Mouse (Mus musculus) urinary bladder, adult 18-20 months (tissue): ENCODE measurements around the gene Aym1.
"Not testable (repeated sequence)": the region's sequence is repeated elsewhere in the genome, so short reads cannot be mapped to it uniquely, and the experiment has no call there.

ENCODE experiments used
- DNase-seq, 2 experiments: peaks; one replicate each; pipeline ENCODE4 v3.0.0; 2022; ENCODE audit warnings: low spot score in 2 of 2, mixed read lengths in 2 of 2

The Aym1 gene

DNA sequence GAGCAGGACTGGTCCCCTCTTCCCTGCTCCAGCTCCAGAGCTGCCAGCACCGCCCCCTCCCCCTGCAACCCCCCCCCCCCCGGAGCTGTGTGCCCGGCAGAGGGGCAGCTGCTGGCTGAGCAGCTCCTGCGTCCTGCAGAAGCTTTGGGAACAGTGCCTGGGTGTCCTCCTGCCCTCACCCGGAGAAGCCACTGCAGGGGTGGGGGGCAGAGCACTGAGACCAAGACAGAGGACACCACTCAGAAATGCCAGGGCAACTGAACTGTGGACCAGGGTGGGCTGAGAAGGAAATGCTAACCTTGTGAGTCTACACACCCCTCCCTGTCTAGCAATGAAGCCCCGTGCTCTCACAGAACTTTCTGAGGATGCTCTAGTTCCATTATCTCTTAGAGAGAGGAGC lies at the start of gene Aym1:
TSS of gene Aym1 (plus strand) at position 109 of the 400 bp plus-strand sequence.
- DNase-seq: no peak

GRCm38 (mm10) chr5:113309491-113310376 lies 47.4 kb upstream of the Aym1 start:
- no peak for DNase-seq

DNA sequence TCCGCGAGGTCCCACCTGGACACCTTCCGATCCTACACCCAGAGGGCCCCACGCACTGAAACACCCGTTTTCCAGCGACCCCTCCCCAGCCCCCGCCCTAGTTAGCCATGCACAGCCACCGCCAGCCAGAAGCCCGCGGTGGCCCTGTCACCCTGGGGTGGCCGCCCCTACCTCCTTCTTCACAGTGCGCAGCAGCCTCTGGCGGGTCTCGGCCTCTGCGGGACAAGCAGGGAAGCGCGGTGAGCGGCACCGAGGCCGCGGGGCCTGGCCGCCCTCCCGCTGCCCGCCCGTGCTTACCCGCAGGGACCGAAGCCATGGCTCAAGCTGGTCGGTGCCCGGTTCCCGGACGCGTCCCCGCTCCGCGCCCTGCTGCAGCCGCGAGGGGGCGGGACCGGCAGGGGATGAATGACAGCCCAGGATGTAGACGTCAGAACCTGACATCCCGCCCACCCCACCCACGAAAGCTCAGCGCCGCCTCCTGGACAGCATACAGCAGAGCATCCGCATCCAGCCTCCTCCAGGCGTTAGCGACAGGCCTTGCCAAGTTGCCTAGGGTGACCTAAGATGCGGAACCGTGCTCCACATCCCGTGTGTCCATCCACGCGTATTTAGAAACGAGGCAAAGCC lies 46.6 kb upstream of the Aym1 start, which contains the start of gene Sgsm1:
TSS of gene Sgsm1 (minus strand) at position 410 of the 627 bp plus-strand sequence.
- DNase-seq: peak; percentile 71 to 74

- DNase-seq: peak; percentile 38 to 67
These were observed 43.1 kb upstream of the Aym1 start for GRCm38 (mm10) chr5:113313998-113314397.

GRCm38 (mm10) chr5:113323784-113324638 lies 33.1 kb upstream of the Aym1 start:
- DNase-seq: peak; percentile 20 to 44

- no peak for DNase-seq
These were observed 27.6 kb upstream of the Aym1 start for GRCm38 (mm10) chr5:113329463-113329862.

- DNase-seq: no peak
These were observed 26.9 kb upstream of the Aym1 start for GRCm38 (mm10) chr5:113330202-113330601.

- DNase-seq: no peak
These were observed 24.9 kb upstream of the Aym1 start for GRCm38 (mm10) chr5:113332239-113332638.

DNA sequence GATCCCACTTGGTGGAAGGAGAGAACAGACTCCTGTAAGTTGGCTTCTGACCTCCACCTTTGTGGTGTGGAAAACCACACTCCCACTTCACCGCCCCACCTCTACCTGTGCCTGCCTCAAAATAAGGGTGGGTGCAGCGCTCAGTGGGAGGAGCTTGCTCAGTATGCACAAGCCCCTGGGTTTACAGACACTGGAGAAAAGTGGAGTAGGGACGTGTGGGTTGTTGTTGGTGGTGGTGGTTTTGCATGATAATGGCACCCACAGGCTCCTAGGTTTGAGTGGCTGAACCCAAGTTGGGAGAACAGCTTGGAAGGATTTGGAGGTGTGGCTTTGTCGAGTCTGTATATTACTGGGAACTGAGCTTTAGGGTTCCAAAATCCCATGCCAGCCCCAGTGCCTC lies 24.2 kb upstream of the Aym1 start:
- DNase-seq: no peak

- DNase-seq: peak; percentile 21 to 24
These were observed 22.2 kb upstream of the Aym1 start for GRCm38 (mm10) chr5:113334621-113335530.

GRCm38 (mm10) chr5:113335732-113336131 lies 21.4 kb upstream of the Aym1 start:
- DNase-seq: no peak

- no peak for DNase-seq
These were observed 20.8 kb upstream of the Aym1 start for GRCm38 (mm10) chr5:113336281-113336680.

DNA sequence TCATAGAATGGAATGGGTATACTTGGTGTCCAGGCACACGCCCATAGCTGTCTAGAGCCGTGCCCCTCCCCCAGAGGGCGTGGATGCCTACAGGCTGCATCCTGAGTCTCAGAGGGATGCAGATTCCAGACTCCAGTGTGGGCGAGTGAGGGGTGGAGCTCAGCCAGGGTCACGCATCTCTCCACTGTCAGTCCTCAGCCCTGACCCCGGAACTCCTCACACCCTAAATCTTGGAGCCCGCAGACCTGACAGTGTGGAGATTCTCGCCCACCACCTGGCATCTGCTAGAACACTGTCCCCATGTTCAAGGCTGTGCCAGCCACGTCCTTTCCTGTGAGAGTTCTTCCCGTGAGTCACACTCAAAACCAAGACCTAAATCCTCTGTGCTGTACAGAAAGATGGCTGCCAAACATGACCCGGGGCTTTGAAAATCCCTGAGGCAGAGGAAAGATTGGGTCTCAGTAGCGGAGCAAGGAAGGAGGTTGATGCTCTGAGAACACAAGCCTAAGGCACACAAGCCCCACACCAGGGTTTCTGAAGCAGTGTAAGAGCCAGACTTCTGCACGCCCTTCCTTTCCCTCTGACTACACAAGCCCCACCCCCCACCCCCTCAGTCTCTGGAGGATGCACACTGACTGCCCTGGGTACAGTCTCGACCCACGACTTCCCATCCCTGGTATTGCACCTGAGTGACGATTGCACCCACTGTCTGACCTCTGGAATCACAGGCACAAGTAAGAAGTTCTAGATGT lies 12.3 kb upstream of the Aym1 start:
- no peak for DNase-seq

DNA sequence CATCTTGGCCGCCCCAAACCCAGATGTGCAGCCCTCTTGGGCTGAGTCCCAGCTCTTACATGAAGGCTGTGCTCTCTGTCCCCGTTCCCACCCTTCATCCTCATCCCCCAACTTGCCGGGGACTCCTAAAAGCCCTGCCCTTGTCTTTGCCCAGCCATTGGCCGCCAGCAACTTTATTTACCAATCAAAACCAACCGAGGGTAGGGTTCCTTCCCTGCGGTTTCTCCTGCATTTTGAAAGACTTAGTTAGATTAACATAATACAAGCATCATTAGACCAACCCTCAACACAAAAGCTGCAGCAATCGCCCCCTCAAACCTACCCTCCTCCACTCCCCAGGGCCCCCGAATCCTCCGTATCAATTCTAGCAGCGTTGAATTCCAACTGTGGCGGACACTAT lies 11.3 kb upstream of the Aym1 start:
- no peak for DNase-seq

- DNase-seq: not testable (repeated sequence)
These were observed 10.4 kb upstream of the Aym1 start for GRCm38 (mm10) chr5:113346651-113347050.

GRCm38 (mm10) chr5:113347593-113347992 lies 9.5 kb upstream of the Aym1 start:
- DNase-seq: no peak

GRCm38 (mm10) chr5:113348597-113348996 lies 8.5 kb upstream of the Aym1 start:
- DNase-seq: no peak

- no peak for DNase-seq
These were observed 7.9 kb upstream of the Aym1 start for GRCm38 (mm10) chr5:113349226-113349625.

DNA sequence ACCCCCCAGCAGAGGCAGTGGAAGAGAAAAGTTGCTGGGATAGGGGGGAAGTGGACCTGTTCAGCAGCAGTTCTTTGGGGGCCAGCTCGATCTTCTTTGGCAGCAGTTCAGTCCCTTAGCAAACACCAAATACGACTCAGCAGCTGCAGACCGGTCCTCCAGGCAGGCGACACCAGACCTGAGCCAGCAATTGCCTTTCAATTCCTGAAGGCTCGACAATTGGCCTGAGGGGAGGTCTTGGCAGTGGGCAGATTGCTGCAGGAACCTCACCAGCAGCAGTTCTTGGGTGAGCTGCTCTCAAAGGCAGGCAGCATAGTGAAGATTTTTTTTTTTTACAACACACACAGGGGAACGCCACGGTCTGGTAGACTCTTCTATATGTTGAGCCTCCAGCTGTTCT lies 7.3 kb upstream of the Aym1 start:
- DNase-seq: no peak

GRCm38 (mm10) chr5:113351768-113352167 lies 5.3 kb upstream of the Aym1 start:
- no peak for DNase-seq
